Mouse (Mus musculus) layer of hippocampus, adult 18-20 months (tissue): ENCODE results near the gene Epc2. TPM values are rescaled to one million over a fixed set of nuclear protein-coding genes. Genes with fewer than 3 reads are reported as not detected.

Experiments
- DNase-seq, 2 experiments: peaks; one replicate each; pipeline ENCODE4 v3.0.0; 2022; ENCODE audit warnings: low spot score in 2 of 2
- total RNA-seq, 2 experiments: library from RNA; stranded (reverse); gene quantifications; 2 replicates each; pipeline ENCODE4 v1.2.3; 2021

Gene Epc2
- total RNA-seq, 2 experiments from 2014 or later: 54.6 to 60.0 TPM

GRCm38 (mm10) chr2:49569862-49570777 lies 118.8 kb downstream of the Epc2 start:
- peak in 1 of 2 experiments; percentile 57 for DNase-seq

DNA sequence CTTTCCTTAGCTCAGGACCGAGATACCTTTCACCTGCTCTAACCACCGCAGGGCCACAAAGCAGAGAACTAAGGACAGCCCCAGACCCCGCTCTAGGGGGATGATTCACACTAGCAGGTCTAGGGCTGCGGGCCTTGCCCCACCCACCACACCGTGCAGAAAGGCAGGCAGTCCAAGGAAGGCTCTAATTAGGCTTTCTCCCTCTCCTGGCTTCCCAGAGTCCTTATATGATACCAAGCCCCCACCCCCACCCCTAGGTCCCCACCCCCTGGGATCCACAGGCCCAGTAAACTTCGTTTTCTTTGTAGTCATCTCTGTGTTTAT lies 119.5 kb downstream of the Epc2 start:
- no peak for DNase-seq

GRCm38 (mm10) chr2:49571159-49571920 lies 120.1 kb downstream of the Epc2 start:
- no peak for DNase-seq

- DNase-seq: peak; percentile 32 to 68
These were observed 120.9 kb downstream of the Epc2 start for GRCm38 (mm10) chr2:49572111-49572642.

DNA sequence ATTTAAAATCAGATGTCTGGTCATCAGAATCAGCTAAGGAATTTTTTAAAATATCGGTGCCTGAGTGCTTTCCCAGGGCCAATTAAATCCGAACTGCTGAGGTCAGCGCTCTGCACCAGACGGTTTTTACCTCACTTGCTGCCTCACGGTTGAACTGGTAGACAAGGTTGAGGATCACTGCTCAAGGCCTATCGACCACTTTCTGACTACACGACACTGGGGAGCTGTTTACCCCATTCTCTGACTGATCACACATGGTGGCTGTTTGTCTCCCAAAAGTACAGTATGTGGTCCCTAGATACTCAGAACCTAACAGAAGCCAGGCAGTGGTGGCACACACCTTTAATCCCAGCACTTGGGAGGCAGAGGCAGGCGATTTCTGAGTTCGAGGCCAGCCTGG lies 121.4 kb downstream of the Epc2 start:
- no peak for DNase-seq

- no peak for DNase-seq
These were observed 122.0 kb downstream of the Epc2 start for GRCm38 (mm10) chr2:49573282-49573681.

DNA sequence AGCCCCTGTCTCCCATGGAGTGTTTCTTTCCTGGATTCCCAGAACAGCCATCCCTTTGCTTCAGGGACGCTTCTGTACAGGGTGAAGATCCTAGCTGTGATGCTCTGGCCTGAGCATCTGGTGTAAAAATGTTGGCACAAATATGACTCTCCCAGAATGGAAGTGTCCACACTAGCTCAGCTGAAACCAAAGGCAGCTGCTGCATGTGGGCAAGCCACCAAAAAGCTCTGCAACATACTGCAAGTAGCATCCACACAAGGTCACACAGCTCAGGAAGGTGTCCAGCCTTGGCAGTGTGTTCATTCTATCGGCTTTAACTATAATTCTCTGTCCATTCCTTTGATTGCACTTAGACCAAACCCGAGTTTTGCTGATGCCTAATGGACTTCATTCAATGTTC lies 129.3 kb downstream of the Epc2 start:
- no peak for DNase-seq

DNA sequence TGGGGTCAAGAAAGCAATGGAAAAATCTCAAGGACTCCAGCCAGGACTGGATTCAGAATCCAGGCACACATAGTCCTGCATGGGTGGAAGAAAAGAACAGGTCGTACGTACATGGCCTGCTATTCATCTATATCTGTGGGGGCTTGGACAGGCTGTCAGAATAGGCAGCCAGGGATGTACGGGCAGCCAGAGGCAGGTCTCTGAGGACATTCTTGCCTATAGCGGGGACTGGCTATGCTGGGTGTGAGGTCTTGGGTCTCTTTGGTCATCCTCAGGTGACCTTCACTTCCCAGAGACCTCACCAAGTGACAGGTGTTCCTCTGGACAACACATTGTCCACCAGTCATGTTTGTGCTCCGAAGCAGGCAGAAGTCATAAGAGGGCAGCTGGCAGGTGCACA lies 131.3 kb downstream of the Epc2 start:
- no peak for DNase-seq

GRCm38 (mm10) chr2:49583311-49583710 lies 132.0 kb downstream of the Epc2 start:
- DNase-seq: no peak

DNA sequence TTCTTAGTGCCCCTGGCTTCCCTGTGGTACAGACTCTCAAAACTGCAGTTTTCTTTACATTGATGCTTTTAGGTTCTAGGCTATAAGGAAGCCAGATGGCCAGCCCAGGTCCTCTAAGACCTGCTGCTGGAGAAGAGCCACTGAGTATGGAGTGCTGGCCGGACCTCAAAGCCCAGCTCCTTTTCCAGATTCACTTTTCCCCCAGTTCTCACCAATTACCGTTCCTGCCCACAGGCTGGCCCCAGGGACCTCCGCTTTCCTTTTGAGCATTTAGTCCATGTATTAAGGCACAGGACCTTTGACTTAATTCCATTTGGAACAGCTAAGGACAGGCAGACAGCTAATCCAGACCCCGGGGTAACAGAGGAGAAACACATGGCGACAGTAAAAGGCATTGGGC lies 139.2 kb downstream of the Epc2 start:
- no peak for DNase-seq

GRCm38 (mm10) chr2:49592926-49593325 lies 141.6 kb downstream of the Epc2 start:
- no peak for DNase-seq

DNA sequence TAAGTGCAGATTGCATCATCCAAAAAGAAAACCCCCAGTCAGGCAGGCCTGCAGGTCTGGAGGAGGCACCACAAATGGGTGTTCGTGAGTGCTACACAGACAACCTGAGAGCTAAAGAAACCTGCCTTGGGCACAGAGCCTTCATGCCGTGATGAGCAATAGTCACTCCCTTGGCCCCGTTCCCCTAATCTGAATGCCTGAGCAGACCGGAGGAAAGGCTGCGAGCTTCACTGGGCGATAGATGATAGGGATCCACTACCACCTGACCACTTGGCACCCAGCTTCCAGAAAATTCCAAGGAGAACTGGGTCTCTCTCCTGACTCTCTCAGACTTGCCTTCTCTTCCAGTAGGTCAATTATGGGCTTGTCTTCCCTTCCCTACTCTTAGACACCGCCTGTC lies 143.6 kb downstream of the Epc2 start:
- DNase-seq: no peak

DNA sequence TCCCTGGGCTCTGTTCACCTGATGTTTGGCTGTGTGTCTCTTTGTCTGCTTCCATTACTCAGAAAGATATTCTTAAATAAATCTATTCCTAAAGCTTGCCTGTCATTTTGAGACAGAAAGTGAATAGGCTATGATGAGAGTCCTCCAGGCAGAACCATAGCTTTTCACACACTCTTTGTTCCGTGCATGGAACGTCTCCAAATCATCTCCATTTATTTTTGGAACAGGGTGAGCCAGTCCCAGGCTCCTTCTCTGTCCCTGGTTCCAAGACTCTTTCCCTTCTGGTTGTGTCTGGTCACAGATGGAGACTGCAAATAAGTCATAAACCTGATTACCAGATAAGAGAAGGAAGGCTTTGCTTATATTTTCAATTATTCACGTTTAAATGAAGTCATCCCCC lies 145.0 kb downstream of the Epc2 start:
- DNase-seq: no peak

DNA sequence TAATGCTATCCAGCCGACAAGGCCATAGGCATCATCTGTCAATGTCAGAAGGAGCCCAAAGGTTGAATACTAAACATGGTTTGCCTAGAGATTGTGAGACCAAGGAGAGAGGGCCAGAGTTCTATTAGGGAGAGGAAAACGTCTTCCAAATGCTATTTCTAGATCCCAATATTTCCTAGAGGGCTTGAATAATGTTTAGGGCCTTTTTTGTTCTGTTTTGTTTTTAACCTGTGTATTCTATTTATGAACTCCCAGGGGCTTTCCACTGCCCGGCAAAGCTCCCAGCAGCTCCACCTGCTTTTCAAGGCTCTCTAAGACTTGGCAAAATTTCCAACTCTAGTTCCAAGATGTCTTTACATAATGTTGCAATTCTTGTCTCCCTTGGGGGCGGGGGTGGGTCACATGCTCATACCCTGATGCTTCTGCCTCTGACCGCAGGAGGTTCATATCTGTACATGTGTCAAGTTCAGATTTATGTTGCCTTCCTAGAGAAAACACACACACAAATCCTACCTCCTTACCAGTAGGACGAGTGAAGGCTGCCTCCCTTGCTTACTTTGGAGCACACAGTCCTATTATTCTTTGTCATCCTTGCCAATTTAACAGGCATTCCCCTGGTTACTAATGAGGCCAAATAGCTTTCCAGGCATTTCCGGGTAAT lies 148.9 kb downstream of the Epc2 start:
- no peak for DNase-seq

Other genes starting within 250 kb of the Epc2 start
- gene Kif5c, start 167.8 kb downstream of the Epc2 start, total RNA-seq: 100 to 1,000 TPM; 504 to 525 TPM